Mouse (Mus musculus): ENCODE measurements around the gene Ssbp4. TPM values are rescaled to one million over a fixed set of nuclear protein-coding genes. Genes with fewer than 3 reads are reported as not detected.

Gene Ssbp4
- polyA plus RNA-seq, 1 experiment from 2014 or later = 145 TPM

GRCm38 (mm10) chr8:70604558-70604957, 4.1 kb downstream of the Ssbp4 start:
- no peak overlapping the region for H3K4me3 ChIP-seq (replicated peaks)
- peak overlapping the region; percentile 48; the same call in 1 of the 2 replicates for H3K27ac ChIP-seq
- H3K27me3 ChIP-seq = no peaks in the 10 kb centered on the region
- H3K36me3 ChIP-seq = peaks cover 20% of the 10 kb centered on the region
- 0 out of 2 replicates have a peak overlapping the region, but pooled peaks have one; percentile 13 for H3K4me2 ChIP-seq
- ATAC-seq (replicated peaks; ENCODE audit: low FRiP score) = no peak
- 0 out of 2 replicates have a peak overlapping the region, but pooled peaks have one; percentile 12 for H3K9ac ChIP-seq
- 71% methylated on average over 7 of the region's 7 CpGs for WGBS
- no peaks in the 10 kb centered on the region for H3K9me3 ChIP-seq (replicated peaks)
- H3K4me1 ChIP-seq = peaks cover 77% of the 10 kb centered on the region

- ATAC-seq (replicated peaks; ENCODE audit: low FRiP score) = no peak
- Histone ChIP-seq H3K9me3 (replicated peaks) (no peaks in the 10 kb centered on the region), H3K9ac (no peak overlapping the region), H3K4me3 (replicated peaks) (no peak overlapping the region), H3K27me3 (no peaks in the 10 kb centered on the region), H3K4me1 (peaks cover 78% of the 10 kb centered on the region), H3K36me3 (peaks cover 26% of the 10 kb centered on the region), H3K4me2 (no peak overlapping the region), H3K27ac (peak overlapping the region; percentile 86; the same call in 1 of the 2 replicates)
- 95% methylated on average over 13 of the region's 13 CpGs for WGBS
These were observed 6.4 kb downstream of the Ssbp4 start for GRCm38 (mm10) chr8:70602139-70602811.

- Histone ChIP-seq H3K27ac (peak overlapping the region; percentile 86), H3K36me3 (peaks cover 36% of the 10 kb centered on the region), H3K9ac (no peak overlapping the region), H3K9me3 (replicated peaks) (no peaks in the 10 kb centered on the region), H3K4me2 (peak overlapping the region; percentile 55), H3K4me1 (peaks cover 78% of the 10 kb centered on the region), H3K27me3 (no peaks in the 10 kb centered on the region), H3K4me3 (replicated peaks) (peak overlapping the region; percentile 18)
- peak; percentile 34 for ATAC-seq (replicated peaks; ENCODE audit: low FRiP score)
- WGBS = 1% methylated on average over 26 of the region's 26 CpGs
These were observed 7.4 kb downstream of the Ssbp4 start for GRCm38 (mm10) chr8:70601271-70601649.

GRCm38 (mm10) chr8:70600473-70601270, 8.0 kb downstream of the Ssbp4 start:
- H3K27me3 ChIP-seq = no peaks in the 10 kb centered on the region
- no peaks in the 10 kb centered on the region for H3K9me3 ChIP-seq (replicated peaks)
- peaks cover 42% of the 10 kb centered on the region for H3K36me3 ChIP-seq
- 0 out of 2 replicates have a peak, but pooled peaks have one; percentile 3 for ATAC-seq (replicated peaks; ENCODE audit: low FRiP score)
- H3K27ac ChIP-seq = peak overlapping the region; percentile 86
- 0 out of 2 replicates have a peak overlapping the region, but pooled peaks have one; percentile 28 for H3K9ac ChIP-seq
- peak overlapping the region; percentile 55 for H3K4me2 ChIP-seq
- H3K4me1 ChIP-seq = peaks cover 78% of the 10 kb centered on the region
- WGBS = 23% methylated on average over 10 of the region's 10 CpGs
- H3K4me3 ChIP-seq (replicated peaks) = peak overlapping the region; percentile 18

GRCm38 (mm10) chr8:70599507-70600290, 9.0 kb downstream of the Ssbp4 start:
- Histone ChIP-seq H3K4me2 (no peak overlapping the region), H3K27me3 (no peaks in the 10 kb centered on the region), H3K27ac (peak overlapping the region; percentile 86), H3K9me3 (replicated peaks) (no peaks in the 10 kb centered on the region), H3K4me3 (replicated peaks) (no peak overlapping the region), H3K4me1 (peaks cover 81% of the 10 kb centered on the region), H3K36me3 (peaks cover 46% of the 10 kb centered on the region), H3K9ac (no peak overlapping the region)
- ATAC-seq (replicated peaks; ENCODE audit: low FRiP score) = no peak
- 74% methylated on average over 12 of the region's 12 CpGs for WGBS

- peak; percentile 1; the same call in 1 of the 2 replicates for ATAC-seq (replicated peaks; ENCODE audit: low FRiP score)
- peak overlapping the region; percentile 59; the same call in 1 of the 2 replicates for H3K9ac ChIP-seq
- H3K36me3 ChIP-seq = peaks cover 46% of the 10 kb centered on the region
- peak overlapping the region; percentile 47 for H3K4me3 ChIP-seq (replicated peaks)
- WGBS = 16% methylated on average over 10 of the region's 10 CpGs
- H3K27ac ChIP-seq = peak overlapping the region; percentile 51
- H3K4me2 ChIP-seq = peak overlapping the region; percentile 80
- H3K4me1 ChIP-seq = peaks cover 77% of the 10 kb centered on the region
- no peaks in the 10 kb centered on the region for H3K9me3 ChIP-seq (replicated peaks)
- H3K27me3 ChIP-seq = no peaks in the 10 kb centered on the region
These were observed 9.9 kb downstream of the Ssbp4 start for GRCm38 (mm10) chr8:70598722-70599121.

- 3% methylated on average over 29 of the region's 29 CpGs for WGBS
- Histone ChIP-seq H3K27ac (peak overlapping the region; percentile 51), H3K9me3 (replicated peaks) (no peaks in the 10 kb centered on the region), H3K4me1 (peaks cover 82% of the 10 kb centered on the region), H3K4me3 (replicated peaks) (peak overlapping the region; percentile 47), H3K27me3 (no peaks in the 10 kb centered on the region), H3K4me2 (peak overlapping the region; percentile 80), H3K36me3 (peaks cover 46% of the 10 kb centered on the region), H3K9ac (peak overlapping the region; percentile 59)
- ATAC-seq (replicated peaks; ENCODE audit: low FRiP score) = peak; percentile 23; the same call in 1 of the 2 replicates
These were observed 10.4 kb downstream of the Ssbp4 start for GRCm38 (mm10) chr8:70598283-70598682.

- ATAC-seq (replicated peaks; ENCODE audit: low FRiP score) = no peak
- Histone ChIP-seq H3K9me3 (replicated peaks) (no peaks in the 10 kb centered on the region), H3K27ac (peak overlapping the region; percentile 51), H3K4me2 (peak overlapping the region; percentile 80), H3K4me1 (peaks cover 88% of the 10 kb centered on the region), H3K36me3 (peaks cover 40% of the 10 kb centered on the region), H3K27me3 (no peaks in the 10 kb centered on the region), H3K4me3 (replicated peaks) (peak overlapping the region; percentile 47), H3K9ac (peak overlapping the region; percentile 59)
- WGBS = 18% methylated on average over 62 of the region's 68 CpGs
These were observed 11.0 kb downstream of the Ssbp4 start for GRCm38 (mm10) chr8:70597417-70598272.

- Histone ChIP-seq H3K4me2 (peak overlapping the region; percentile 80), H3K4me1 (peaks cover 91% of the 10 kb centered on the region)
These were observed 11.8 kb downstream of the Ssbp4 start for GRCm38 (mm10) chr8:70596775-70597416.

GRCm38 (mm10) chr8:70596216-70596615, 12.5 kb downstream of the Ssbp4 start:
- peaks cover 43% of the 10 kb centered on the region for H3K36me3 ChIP-seq
- H3K4me1 ChIP-seq = peaks cover 84% of the 10 kb centered on the region
- H3K27ac ChIP-seq = no peak overlapping the region
- no peak overlapping the region for H3K9ac ChIP-seq
- no peak for ATAC-seq (replicated peaks; ENCODE audit: low FRiP score)
- no peaks in the 10 kb centered on the region for H3K27me3 ChIP-seq
- H3K4me2 ChIP-seq = no peak overlapping the region
- H3K4me3 ChIP-seq (replicated peaks) = no peak overlapping the region
- 87% methylated on average over 18 of the region's 18 CpGs for WGBS
- H3K9me3 ChIP-seq (replicated peaks) = no peaks in the 10 kb centered on the region

More at GRCm38 (mm10) chr8:70596775-70597416, 11.8 kb downstream of the Ssbp4 start:
- ATAC-seq (replicated peaks; ENCODE audit: low FRiP score) = no peak
- Histone ChIP-seq H3K27me3 (no peaks in the 10 kb centered on the region), H3K36me3 (peaks cover 39% of the 10 kb centered on the region), H3K9ac (no peak overlapping the region), H3K27ac (no peak overlapping the region), H3K9me3 (replicated peaks) (no peaks in the 10 kb centered on the region), H3K4me3 (replicated peaks) (0 out of 2 replicates have a peak overlapping the region, but pooled peaks have one; percentile 47)
- WGBS = 84% methylated on average over 17 of the region's 17 CpGs

Measured in kidney, embryonic 15.5 days (tissue).